Mouse (Mus musculus) layer of hippocampus, postnatal 25 days (tissue): ENCODE data around the gene Slc16a3. TPM values are rescaled to one million over a fixed set of nuclear protein-coding genes. Genes with fewer than 3 reads are reported as not detected.
A peak's percentile ranks its signal among the peaks of the same experiment; 100 is the strongest.

Experiments used
- DNase-seq, 2 experiments: peaks; one replicate each; pipeline ENCODE4 v3.0.0; 2022; ENCODE audit warnings: mixed read lengths in 2 of 2, low spot score in 1 of 2; ENCODE audit errors: extremely low spot score in 1 of 2
- total RNA-seq, 2 experiments: library from RNA; stranded (reverse); gene quantifications; 2 replicates each; pipeline ENCODE4 v1.2.3; 2021

Gene Slc16a3
- total RNA-seq, 2 experiments from 2014 or later = 2.0 to 2.2 TPM

- DNase-seq = no peak
Observed at GRCm38 (mm10) chr11:120969742-120970141, 21.5 kb downstream of the Slc16a3 start.

GRCm38 (mm10) chr11:120971237-120971636 is 23.0 kb downstream of the Slc16a3 start:
- no peak for DNase-seq

GRCm38 (mm10) chr11:120973318-120973717 is 25.0 kb downstream of the Slc16a3 start:
- no peak for DNase-seq

GRCm38 (mm10) chr11:120979711-120980426 is 31.6 kb downstream of the Slc16a3 start:
- DNase-seq = no peak

- DNase-seq = no peak
Observed at GRCm38 (mm10) chr11:120980427-120981035, 32.3 kb downstream of the Slc16a3 start.

- DNase-seq = no peak
Observed at GRCm38 (mm10) chr11:120981661-120982060, 33.4 kb downstream of the Slc16a3 start.

- DNase-seq = no peak
Observed at GRCm38 (mm10) chr11:120982459-120982858, 34.2 kb downstream of the Slc16a3 start.

GRCm38 (mm10) chr11:120984448-120985330 is 36.4 kb downstream of the Slc16a3 start:
- DNase-seq = no peak

- no peak for DNase-seq
Observed at GRCm38 (mm10) chr11:120987608-120988007, 39.3 kb downstream of the Slc16a3 start.

- DNase-seq = no peak
Observed at GRCm38 (mm10) chr11:120988410-120988809, 40.1 kb downstream of the Slc16a3 start.

GRCm38 (mm10) chr11:120989523-120989922 is 41.2 kb downstream of the Slc16a3 start:
- no peak for DNase-seq

- no peak for DNase-seq
Observed at GRCm38 (mm10) chr11:120990126-120990781, 42.0 kb downstream of the Slc16a3 start.

GRCm38 (mm10) chr11:120990951-120991526 is 42.8 kb downstream of the Slc16a3 start, which contains the start of gene Csnk1d:
Gene Csnk1d, minus strand, starts transcription at chr11:120991330.
- DNase-seq = peak; percentile 100

- DNase-seq = no peak
Observed at GRCm38 (mm10) chr11:120991791-120992190, 43.5 kb downstream of the Slc16a3 start.

- DNase-seq = no peak
Observed at GRCm38 (mm10) chr11:120993080-120993479, 44.8 kb downstream of the Slc16a3 start.

- no peak for DNase-seq
Observed at GRCm38 (mm10) chr11:120993586-120993985, 45.3 kb downstream of the Slc16a3 start.

- no peak for DNase-seq
Observed at GRCm38 (mm10) chr11:120994741-120995140, 46.5 kb downstream of the Slc16a3 start.

GRCm38 (mm10) chr11:121001966-121002365 is 53.7 kb downstream of the Slc16a3 start:
- no peak for DNase-seq

GRCm38 (mm10) chr11:121004281-121004680 is 56.0 kb downstream of the Slc16a3 start:
- DNase-seq = no peak

- no peak for DNase-seq
Observed at GRCm38 (mm10) chr11:121006184-121006583, 57.9 kb downstream of the Slc16a3 start.
